Mouse (Mus musculus) left cerebral cortex, postnatal 14 days (tissue): ENCODE results near the gene Gm28870. TPM values are rescaled to one million over a fixed set of nuclear protein-coding genes. Genes with fewer than 3 reads are reported as not detected.
"Not testable (repeated sequence)": the region's sequence is repeated elsewhere in the genome, so short reads cannot be mapped to it uniquely, and the experiment has no call there.

Source experiments
- DNase-seq, 2 experiments: peaks; one replicate each; pipeline ENCODE4 v3.0.0; 2021 to 2022; ENCODE audit warnings: low spot score in 2 of 2, mixed read lengths in 1 of 2
- intact Hi-C: fragments of 180-260 bp; cut with DNase I; formaldehyde crosslinking; loops from one replicate; pipeline ENCODE4 v1.15.1; 2025
- long read RNA-seq, 2 experiments: library from polyadenylated mRNA; stranded (forward); transcript quantifications; one replicate each; pipeline ENCODE4 v2.0.0; 2021
- total RNA-seq, 2 experiments: library from RNA; stranded (reverse); gene quantifications; 2 replicates each; pipeline ENCODE4 v1.2.3; 2021

The Gm28870 gene
- not detected for total RNA-seq
- long read RNA-seq, experiment 1, result 0 reads
- long read RNA-seq, experiment 2, result 0 reads

DNA sequence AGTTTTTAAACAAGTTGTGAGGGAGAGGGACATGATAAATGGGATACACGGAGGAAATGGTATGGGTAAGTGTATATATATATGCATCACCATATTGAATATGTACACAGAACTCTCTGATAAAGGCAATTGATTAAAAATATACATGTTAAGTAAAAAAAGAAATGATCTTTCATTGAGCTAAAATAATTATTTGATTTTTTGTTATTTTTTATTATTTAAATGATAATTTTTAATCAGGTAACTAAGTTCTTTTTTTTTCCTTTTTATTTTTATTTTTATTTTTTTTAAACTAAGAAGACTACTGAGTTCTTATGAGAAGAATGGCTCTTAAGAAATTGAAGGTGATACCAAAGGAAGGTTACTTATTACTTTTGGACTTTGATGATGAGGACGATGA, at the start of gene Gm28870:
Gm28870 (plus strand) TSS at position 301 of the 400 bp plus-strand sequence.
- intact Hi-C loops, result not testable (repeated sequence)

More for the DNA sequence above, at the start of gene Gm28870:
- not testable (repeated sequence) for DNase-seq
